Comparison of ENCODE assay signal across 8 mouse cellular contexts in the genomic region with DNA sequence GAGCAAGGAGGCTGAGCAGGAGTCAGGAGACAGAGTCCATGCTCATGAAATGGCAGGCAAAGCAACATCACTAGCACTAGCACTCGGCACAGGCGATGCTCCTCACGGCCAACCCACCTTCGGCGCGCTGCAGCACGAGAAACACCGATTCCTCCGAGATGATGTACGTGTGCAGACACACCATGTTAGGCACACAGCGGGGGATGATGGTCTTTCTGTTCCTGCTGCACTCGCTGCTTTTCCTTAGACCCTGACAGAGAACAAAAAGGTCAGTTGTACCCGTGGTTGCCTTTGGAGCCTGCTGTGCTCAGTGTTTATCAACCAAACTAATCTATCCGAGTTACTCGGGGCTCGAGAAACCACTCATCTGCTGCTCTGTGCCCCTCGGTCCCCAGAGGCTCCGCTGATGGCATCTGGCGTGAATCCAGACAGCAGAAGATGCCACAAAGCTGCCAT.
DNase-seq lines count a peak whose midpoint lies in the region; ATAC-seq and TF ChIP-seq lines count a peak whose summit lies in the region.
"Had no signal": no experiment of that assay in that cellular context is flagged by ENCODE, and none has a peak within 500 bp of the region (broad histone marks: within the 10 kb centered on the region; RNA-seq: fewer than 3 reads in every experiment).

No protein-coding gene starts in this region.

- no peaks in the 10 kb centered on the region for H3K79me2 ChIP-seq in C2C12 (ENCODE audit: control insufficient read depth, insufficient read depth)

- peaks cover 4% of the 10 kb centered on the region; the same call in 1 of the 2 replicates for H3K4me1 ChIP-seq in forebrain, embryonic 14.5 days (ENCODE audit: control insufficient read depth, insufficient read depth, low read length)
- H3K4me1 ChIP-seq in midbrain, embryonic 13.5 days (replicated peaks) = peaks cover 14% of the 10 kb centered on the region
- H3K4me1 ChIP-seq in thymus, adult 2 months (replicated peaks; ENCODE audit: control insufficient read depth, insufficient read depth, low read length) = no peaks in the 10 kb centered on the region
- H3K4me1 ChIP-seq: liver, embryonic 15.5 days had no signal

- H3K79me3 ChIP-seq in C2C12 (ENCODE audit: low read depth) = no peaks in the 10 kb centered on the region

- peak; percentile 32; the same call in 1 of the 2 replicates for ATAC-seq in forebrain, embryonic 14.5 days
- ATAC-seq in midbrain, embryonic 13.5 days = peak; percentile 59

- no peak for TF ChIP-seq POLR2A in thymus, adult 2 months (IDR thresholded peaks at IDR 0.05; ENCODE audit: control insufficient read depth, extremely low read depth, insufficient read depth, low read length, poor library complexity)

- TF ChIP-seq CTCF in C2C12 (IDR thresholded peaks at IDR 0.05; ENCODE audit: control insufficient read depth, insufficient read depth, insufficient read length) = no peak
- TF ChIP-seq CTCF in thymus, adult 2 months (IDR thresholded peaks at IDR 0.05; ENCODE audit: borderline replicate concordance, control insufficient read depth, extremely low read depth, insufficient read depth, low read length, poor library complexity) = no peak

- no peaks in the 10 kb centered on the region for H3K27me3 ChIP-seq in C2C12 (ENCODE audit: control insufficient read depth, insufficient read depth, insufficient read length)
- no peaks in the 10 kb centered on the region for H3K27me3 ChIP-seq in forebrain, embryonic 14.5 days (replicated peaks; ENCODE audit: control insufficient read depth, insufficient read depth, low read length)
- H3K27me3 ChIP-seq in midbrain, embryonic 13.5 days = no peaks in the 10 kb centered on the region
- no peaks in the 10 kb centered on the region for H3K27me3 ChIP-seq in thymus, adult 2 months (ENCODE audit: control insufficient read depth, insufficient read depth, low read length)
- H3K27me3 ChIP-seq: liver, embryonic 15.5 days had no signal

- DNase-seq in R1 (ENCODE audit: low read depth, low spot score) (peak; percentile 61), liver (no peak)
- peak; percentile 41 for DNase-seq in forebrain, embryonic 14.5 days (ENCODE audit: low spot score)
- DNase-seq in thymus, adult 2 months = no peak
- DNase-seq in yolk sac, embryonic 10.5 days (ENCODE audit: low spot score) = no peak

- H3ac ChIP-seq in C2C12 (ENCODE audit: control insufficient read depth, insufficient read length, low read depth) = peak overlapping the region; percentile 4

- H3K4me3 ChIP-seq in C2C12 (ENCODE audit: insufficient read depth, poor library complexity, severe bottlenecking) = no peak overlapping the region
- no peak overlapping the region for H3K4me3 ChIP-seq in forebrain, embryonic 14.5 days (ENCODE audit: low read depth, low read length)
- no peak overlapping the region for H3K4me3 ChIP-seq in midbrain, embryonic 13.5 days (replicated peaks)
- no peak overlapping the region for H3K4me3 ChIP-seq in thymus, adult 2 months (ENCODE audit: control insufficient read depth, insufficient read depth, low read length)
- H3K4me3 ChIP-seq: liver, embryonic 15.5 days had no signal

- peaks cover 12% of the 10 kb centered on the region for H3K36me3 ChIP-seq in C2C12 (ENCODE audit: control insufficient read depth, insufficient read depth)
- H3K36me3 ChIP-seq in forebrain, embryonic 14.5 days (ENCODE audit: control insufficient read depth, insufficient read depth, low read length) = peaks cover 2% of the 10 kb centered on the region; the same call in 1 of the 2 replicates
- peaks cover 13% of the 10 kb centered on the region for H3K36me3 ChIP-seq in midbrain, embryonic 13.5 days
- no peaks in the 10 kb centered on the region for H3K36me3 ChIP-seq in thymus, adult 2 months (ENCODE audit: control insufficient read depth, insufficient read depth, low read length)
- H3K36me3 ChIP-seq: liver, embryonic 15.5 days had no signal

- 30% methylated on average over 19 of the region's 19 CpGs for WGBS in forebrain, embryonic 14.5 days
- 19% methylated on average over 19 of the region's 19 CpGs for WGBS in midbrain, embryonic 13.5 days
- 95% methylated on average over 19 of the region's 19 CpGs for WGBS in thymus, adult 2 months

- no peak overlapping the region for H3K4me2 ChIP-seq in forebrain, embryonic 14.5 days (ENCODE audit: low read length)
- H3K4me2 ChIP-seq in midbrain, embryonic 13.5 days (replicated peaks) = peak overlapping the region; percentile 37
- H3K4me2 ChIP-seq: liver, embryonic 15.5 days had no signal

- no peaks in the 10 kb centered on the region for H3K9me3 ChIP-seq in forebrain, embryonic 14.5 days (replicated peaks; ENCODE audit: control insufficient read depth, low read length)
- no peaks in the 10 kb centered on the region for H3K9me3 ChIP-seq in midbrain, embryonic 13.5 days
- H3K9me3 ChIP-seq: liver, embryonic 15.5 days had no signal

- H3K9ac ChIP-seq in forebrain, embryonic 14.5 days (ENCODE audit: low read length) = peak overlapping the region; percentile 10; the same call in 1 of the 2 replicates
- H3K9ac ChIP-seq in midbrain, embryonic 13.5 days (replicated peaks) = peak overlapping the region; percentile 41
- H3K9ac ChIP-seq: liver, embryonic 15.5 days had no signal

- no peak overlapping the region for H3K27ac ChIP-seq in forebrain, embryonic 14.5 days (ENCODE audit: low read depth, low read length)
- peak overlapping the region; percentile 67 for H3K27ac ChIP-seq in midbrain, embryonic 13.5 days
- H3K27ac ChIP-seq in thymus, adult 2 months (ENCODE audit: control insufficient read depth, insufficient read depth, low read length) = no peak overlapping the region
- H3K27ac ChIP-seq: liver, embryonic 15.5 days had no signal

TF ChIP-seq in C2C12, 6 proteins besides CTCF, POLR2A, EP300 and RAD21:
- TF ChIP-seq MAX (IDR thresholded peaks at IDR 0.05) (no peak), MYOG (IDR thresholded peaks at IDR 0.05; ENCODE audit: control insufficient read depth, extremely low read depth, insufficient read length) (no peak), CEBPB (IDR thresholded peaks at IDR 0.05; ENCODE audit: low read depth) (no peak), FOSL1 (IDR thresholded peaks at IDR 0.05; ENCODE audit: insufficient read depth, low read length, poor library complexity, severe bottlenecking) (no peak), USF1 (IDR thresholded peaks at IDR 0.05; ENCODE audit: low read depth) (no peak), MYOD1 (IDR thresholded peaks at IDR 0.05; ENCODE audit: control insufficient read depth, insufficient read length, low read depth) (no peak)

Comparison
In these comparisons a context has a peak if more than half of its experiments do, and no peak if none do; other contexts are left out.
1. DNase-seq: peak in R1 (single experiment) and forebrain, embryonic 14.5 days (single experiment); none in thymus, adult 2 months (single experiment), liver (single experiment) and yolk sac, embryonic 10.5 days (single experiment).